Mouse (Mus musculus): ENCODE measurements around the gene Abcc9. TPM values are rescaled to one million over a fixed set of nuclear protein-coding genes. Genes with fewer than 3 reads are reported as not detected.

The Abcc9 gene
- polyA plus RNA-seq, 1 experiment from 2014 or later, result 1.9 TPM

GRCm38 (mm10) chr6:142738637-142739036 lies 36.5 kb upstream of the Abcc9 start:
- Histone ChIP-seq H3K27ac (ENCODE audit: low read depth, low read length) (no peak overlapping the region), H3K9me3 (replicated peaks; ENCODE audit: control insufficient read depth, low read length) (no peaks in the 10 kb centered on the region), H3K4me3 (ENCODE audit: low read depth, low read length) (no peak overlapping the region)

DNA sequence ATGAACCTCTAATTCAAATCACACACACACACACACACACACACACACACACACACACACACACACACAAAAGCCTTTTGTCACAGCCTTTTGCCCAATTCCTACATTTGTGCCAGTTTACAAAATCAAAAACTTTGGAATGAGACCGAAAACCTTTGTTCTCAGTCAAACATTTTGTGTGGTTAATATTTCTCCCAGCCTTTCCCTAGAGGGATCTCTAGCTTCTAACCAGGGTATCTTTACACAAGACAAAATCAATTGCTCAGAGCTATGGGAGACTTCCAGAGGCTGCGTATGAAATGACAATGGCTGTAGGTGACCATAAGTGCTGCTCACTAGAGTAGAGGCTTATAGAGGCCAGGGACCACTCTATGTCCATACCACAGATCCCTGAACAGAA lies 36.1 kb upstream of the Abcc9 start:
- Histone ChIP-seq H3K4me3 (ENCODE audit: low read depth, low read length) (no peak overlapping the region), H3K36me3 (ENCODE audit: control insufficient read depth, insufficient read depth, low read length) (no peaks in the 10 kb centered on the region), H3K4me1 (ENCODE audit: control insufficient read depth, insufficient read depth, low read length) (no peaks in the 10 kb centered on the region), H3K9ac (ENCODE audit: low read length) (no peak overlapping the region), H3K9me3 (replicated peaks; ENCODE audit: control insufficient read depth, low read length) (no peaks in the 10 kb centered on the region), H3K27me3 (replicated peaks; ENCODE audit: control insufficient read depth, insufficient read depth, low read length) (no peaks in the 10 kb centered on the region), H3K4me2 (ENCODE audit: low read length) (no peak overlapping the region), H3K27ac (ENCODE audit: low read depth, low read length) (no peak overlapping the region)
- ATAC-seq (no peak), DNase-seq (ENCODE audit: low spot score) (no peak)
- WGBS, result 93% methylated on average over 2 of the region's 2 CpGs

More at GRCm38 (mm10) chr6:142738637-142739036, 36.5 kb upstream of the Abcc9 start:
- 83% methylated on average over 6 of the region's 6 CpGs for WGBS
- H3K9ac ChIP-seq (ENCODE audit: low read length), result no peak overlapping the region
- H3K27me3 ChIP-seq (replicated peaks; ENCODE audit: control insufficient read depth, insufficient read depth, low read length), result no peaks in the 10 kb centered on the region
- ATAC-seq, result no peak
- H3K4me1 ChIP-seq (ENCODE audit: control insufficient read depth, insufficient read depth, low read length), result no peaks in the 10 kb centered on the region
- H3K4me2 ChIP-seq (ENCODE audit: low read length), result no peak overlapping the region
- no peaks in the 10 kb centered on the region for H3K36me3 ChIP-seq (ENCODE audit: control insufficient read depth, insufficient read depth, low read length)
- no peak for DNase-seq (ENCODE audit: low spot score)

DNA sequence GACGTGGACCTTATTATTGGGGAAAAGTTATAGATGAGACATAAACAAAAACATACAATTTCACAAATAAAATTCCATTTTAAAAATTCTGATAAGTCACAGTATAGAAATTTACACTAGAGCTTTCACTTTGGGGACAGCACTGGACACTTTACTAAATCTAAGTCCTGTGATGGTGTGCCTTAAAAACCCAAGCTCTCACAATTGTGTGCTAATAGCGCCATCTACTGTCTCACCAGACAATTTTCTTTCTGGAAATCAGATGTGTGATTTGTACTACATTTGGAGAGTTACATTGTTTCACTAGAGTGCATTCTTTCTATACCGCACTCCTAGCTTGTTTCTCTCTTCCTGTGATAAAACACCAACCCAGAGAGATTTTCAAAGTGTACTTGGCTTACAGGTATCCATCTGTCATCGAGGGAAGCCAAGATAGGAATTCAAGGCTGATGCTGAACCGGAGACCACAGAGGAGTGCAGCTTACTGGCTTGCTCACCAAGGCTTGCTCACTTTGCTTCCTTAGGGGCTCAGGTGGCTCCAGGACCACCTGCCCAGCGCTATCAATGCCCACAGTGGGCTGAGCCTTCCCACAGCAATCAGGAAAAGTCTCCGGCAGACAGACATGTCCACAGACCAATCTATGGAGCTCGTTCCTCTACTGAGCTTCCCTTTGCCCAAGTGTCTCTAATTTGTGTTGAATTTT lies 33.3 kb upstream of the Abcc9 start:
- Histone ChIP-seq H3K9me3 (replicated peaks; ENCODE audit: control insufficient read depth, low read length) (no peaks in the 10 kb centered on the region), H3K9ac (ENCODE audit: low read length) (no peak overlapping the region), H3K4me3 (ENCODE audit: low read depth, low read length) (no peak overlapping the region), H3K36me3 (ENCODE audit: control insufficient read depth, insufficient read depth, low read length) (no peaks in the 10 kb centered on the region), H3K4me1 (ENCODE audit: control insufficient read depth, insufficient read depth, low read length) (no peaks in the 10 kb centered on the region), H3K27ac (ENCODE audit: low read depth, low read length) (no peak overlapping the region), H3K4me2 (ENCODE audit: low read length) (no peak overlapping the region), H3K27me3 (replicated peaks; ENCODE audit: control insufficient read depth, insufficient read depth, low read length) (no peaks in the 10 kb centered on the region)
- DNase-seq (ENCODE audit: low spot score), result peak; percentile 85
- ATAC-seq, result peak; percentile 65; the same call in 1 of the 2 replicates
- WGBS, result 47% methylated on average over 8 of the region's 8 CpGs

- H3K27ac ChIP-seq (ENCODE audit: low read depth, low read length), result no peak overlapping the region
- H3K4me1 ChIP-seq (ENCODE audit: control insufficient read depth, insufficient read depth, low read length), result no peaks in the 10 kb centered on the region
- no peaks in the 10 kb centered on the region for H3K9me3 ChIP-seq (replicated peaks; ENCODE audit: control insufficient read depth, low read length)
- no peak for ATAC-seq
- H3K4me2 ChIP-seq (ENCODE audit: low read length), result no peak overlapping the region
- DNase-seq (ENCODE audit: low spot score), result no peak
- no peaks in the 10 kb centered on the region for H3K27me3 ChIP-seq (replicated peaks; ENCODE audit: control insufficient read depth, insufficient read depth, low read length)
- no peak overlapping the region for H3K9ac ChIP-seq (ENCODE audit: low read length)
- 74% methylated on average over 14 of the region's 14 CpGs for WGBS
- no peak overlapping the region for H3K4me3 ChIP-seq (ENCODE audit: low read depth, low read length)
- H3K36me3 ChIP-seq (ENCODE audit: control insufficient read depth, insufficient read depth, low read length), result no peaks in the 10 kb centered on the region
Observed at GRCm38 (mm10) chr6:142732567-142733290, 30.6 kb upstream of the Abcc9 start.

- no peak overlapping the region for H3K9ac ChIP-seq (ENCODE audit: low read length)
- no peaks in the 10 kb centered on the region for H3K4me1 ChIP-seq (ENCODE audit: control insufficient read depth, insufficient read depth, low read length)
- no peak overlapping the region for H3K4me3 ChIP-seq (ENCODE audit: low read depth, low read length)
- no peak overlapping the region for H3K27ac ChIP-seq (ENCODE audit: low read depth, low read length)
- no peaks in the 10 kb centered on the region for H3K9me3 ChIP-seq (replicated peaks; ENCODE audit: control insufficient read depth, low read length)
- no peaks in the 10 kb centered on the region for H3K27me3 ChIP-seq (replicated peaks; ENCODE audit: control insufficient read depth, insufficient read depth, low read length)
- DNase-seq (ENCODE audit: low spot score) (no peak), ATAC-seq (no peak)
- 89% methylated on average over 4 of the region's 4 CpGs for WGBS
- H3K4me2 ChIP-seq (ENCODE audit: low read length), result no peak overlapping the region
- H3K36me3 ChIP-seq (ENCODE audit: control insufficient read depth, insufficient read depth, low read length), result no peaks in the 10 kb centered on the region
Observed at GRCm38 (mm10) chr6:142726032-142726431, 23.9 kb upstream of the Abcc9 start.

- 86% methylated on average over 8 of the region's 8 CpGs for WGBS
- H3K4me3 ChIP-seq (ENCODE audit: low read depth, low read length), result no peak overlapping the region
Observed at GRCm38 (mm10) chr6:142721731-142722130, 19.6 kb upstream of the Abcc9 start.

DNA sequence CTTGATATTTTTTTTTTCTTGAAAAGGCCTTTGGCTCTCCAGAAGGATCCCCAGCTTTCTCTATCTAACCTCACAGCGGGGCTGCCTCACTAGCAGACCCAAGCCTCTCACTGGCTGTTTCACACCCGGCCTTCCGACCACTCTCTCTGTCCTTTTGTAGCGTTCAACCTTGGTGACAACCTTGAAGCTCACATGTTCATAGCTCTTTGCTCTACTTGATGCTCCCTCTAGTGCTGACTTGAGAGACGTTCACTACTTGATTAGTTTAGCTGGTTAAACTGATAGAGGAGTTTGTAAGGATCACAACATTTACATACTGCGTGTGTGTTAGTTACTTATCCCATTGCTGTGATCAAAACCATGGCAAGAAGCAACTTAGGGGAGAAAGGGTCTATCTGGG lies 18.5 kb upstream of the Abcc9 start:
- Histone ChIP-seq H3K9me3 (replicated peaks; ENCODE audit: control insufficient read depth, low read length) (no peaks in the 10 kb centered on the region), H3K27me3 (replicated peaks; ENCODE audit: control insufficient read depth, insufficient read depth, low read length) (no peaks in the 10 kb centered on the region), H3K27ac (ENCODE audit: low read depth, low read length) (no peak overlapping the region), H3K4me3 (ENCODE audit: low read depth, low read length) (no peak overlapping the region), H3K9ac (ENCODE audit: low read length) (no peak overlapping the region), H3K4me2 (ENCODE audit: low read length) (no peak overlapping the region), H3K36me3 (ENCODE audit: control insufficient read depth, insufficient read depth, low read length) (no peaks in the 10 kb centered on the region), H3K4me1 (ENCODE audit: control insufficient read depth, insufficient read depth, low read length) (no peaks in the 10 kb centered on the region)
- ATAC-seq (no peak), DNase-seq (ENCODE audit: low spot score) (no peak)
- 69% methylated on average over 6 of the region's 6 CpGs for WGBS

More at GRCm38 (mm10) chr6:142721731-142722130, 19.6 kb upstream of the Abcc9 start:
- no peak for DNase-seq (ENCODE audit: low spot score)
- H3K4me1 ChIP-seq (ENCODE audit: control insufficient read depth, insufficient read depth, low read length), result no peaks in the 10 kb centered on the region
- H3K9me3 ChIP-seq (replicated peaks; ENCODE audit: control insufficient read depth, low read length), result no peaks in the 10 kb centered on the region
- H3K4me2 ChIP-seq (ENCODE audit: low read length), result no peak overlapping the region
- no peak for ATAC-seq
- no peaks in the 10 kb centered on the region for H3K27me3 ChIP-seq (replicated peaks; ENCODE audit: control insufficient read depth, insufficient read depth, low read length)
- H3K27ac ChIP-seq (ENCODE audit: low read depth, low read length), result no peak overlapping the region
- H3K9ac ChIP-seq (ENCODE audit: low read length), result no peak overlapping the region
- no peaks in the 10 kb centered on the region for H3K36me3 ChIP-seq (ENCODE audit: control insufficient read depth, insufficient read depth, low read length)

DNA sequence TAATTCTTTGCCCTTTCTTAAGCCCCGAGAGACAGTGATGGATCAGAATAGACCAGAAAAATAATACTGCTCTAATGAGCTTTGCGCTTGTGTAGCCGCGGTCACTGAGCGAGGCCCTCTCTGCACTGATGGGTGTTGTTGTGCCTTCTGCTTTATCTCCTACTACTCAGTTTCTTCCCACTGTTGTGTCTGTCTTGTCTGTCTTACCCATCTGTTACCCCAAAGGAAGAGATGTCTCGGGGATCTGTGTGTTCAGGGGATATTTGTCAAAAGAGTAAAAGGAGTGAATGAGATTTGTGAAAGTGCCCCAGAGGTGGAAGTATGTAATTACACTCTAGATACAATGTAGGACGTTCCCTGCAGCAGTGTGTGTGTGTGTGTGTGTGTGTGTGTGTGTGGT lies 16.1 kb upstream of the Abcc9 start:
- no peak overlapping the region for H3K4me3 ChIP-seq (ENCODE audit: low read depth, low read length)
- no peak overlapping the region for H3K27ac ChIP-seq (ENCODE audit: low read depth, low read length)
- H3K9ac ChIP-seq (ENCODE audit: low read length), result no peak overlapping the region
- H3K4me2 ChIP-seq (ENCODE audit: low read length), result no peak overlapping the region
- 68% methylated on average over 7 of the region's 7 CpGs for WGBS
- DNase-seq (ENCODE audit: low spot score), result peak; percentile 22
- no peak for ATAC-seq
- no peaks in the 10 kb centered on the region for H3K36me3 ChIP-seq (ENCODE audit: control insufficient read depth, insufficient read depth, low read length)
- no peaks in the 10 kb centered on the region for H3K27me3 ChIP-seq (replicated peaks; ENCODE audit: control insufficient read depth, insufficient read depth, low read length)
- no peaks in the 10 kb centered on the region for H3K4me1 ChIP-seq (ENCODE audit: control insufficient read depth, insufficient read depth, low read length)
- no peaks in the 10 kb centered on the region for H3K9me3 ChIP-seq (replicated peaks; ENCODE audit: control insufficient read depth, low read length)

DNA sequence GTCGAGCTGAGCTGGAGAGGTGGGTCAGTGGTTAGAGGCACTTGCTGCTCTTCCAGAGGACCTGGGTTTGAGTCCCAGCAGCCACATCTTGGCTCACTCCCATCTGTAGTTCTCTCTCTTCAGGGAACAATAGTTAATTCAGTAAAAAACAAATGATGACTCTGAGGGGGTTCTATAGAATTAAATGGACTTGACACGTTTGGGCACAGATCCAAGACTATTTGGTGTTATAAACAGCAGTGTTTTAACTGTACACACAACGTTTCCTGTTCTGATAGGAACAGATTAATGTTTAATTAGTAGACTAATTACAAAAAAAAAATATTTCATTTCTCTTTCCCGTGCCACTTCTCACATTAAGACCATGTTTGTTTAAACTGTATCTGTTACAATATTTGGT lies 15.1 kb upstream of the Abcc9 start:
- Histone ChIP-seq H3K36me3 (ENCODE audit: control insufficient read depth, insufficient read depth, low read length) (no peaks in the 10 kb centered on the region), H3K4me3 (ENCODE audit: low read depth, low read length) (no peak overlapping the region), H3K27ac (ENCODE audit: low read depth, low read length) (no peak overlapping the region), H3K9ac (ENCODE audit: low read length) (no peak overlapping the region), H3K4me2 (ENCODE audit: low read length) (no peak overlapping the region), H3K27me3 (replicated peaks; ENCODE audit: control insufficient read depth, insufficient read depth, low read length) (no peaks in the 10 kb centered on the region), H3K9me3 (replicated peaks; ENCODE audit: control insufficient read depth, low read length) (no peaks in the 10 kb centered on the region), H3K4me1 (ENCODE audit: control insufficient read depth, insufficient read depth, low read length) (no peaks in the 10 kb centered on the region)
- WGBS, result 46% methylated on average over 4 of the region's 4 CpGs
- ATAC-seq (no peak), DNase-seq (ENCODE audit: low spot score) (peak; percentile 30)

All from forebrain, embryonic 14.5 days (tissue).